Mouse (Mus musculus) intestine, postnatal 0 days (tissue): ENCODE results near the gene Qsox2. TPM values are rescaled to one million over a fixed set of nuclear protein-coding genes. Genes with fewer than 3 reads are reported as not detected.
A peak's percentile ranks its signal among the peaks of the same experiment; 100 is the strongest.

Source experiments
- ATAC-seq: fragments of 200-750 bp; cut with Nextera tagmentation; 2 replicates; pipeline ENCODE4 v1.8.0; 2017; ENCODE audit warnings: mild to moderate bottlenecking, moderate TSS enrichment, moderate library complexity
- H3K27ac ChIP-seq: fragments of 300-500 bp; sonication (generic); 2 replicates; pipeline ENCODE4 v1.5.1; 2014; ENCODE audit warnings: mild to moderate bottlenecking, low read depth, low read length, moderate library complexity
- H3K27me3 ChIP-seq: fragments of 300-500 bp; sonication (generic); replicated peaks from 2 replicates; pipeline ENCODE4 v1.6.1; 2014; ENCODE audit warnings: low read length, mixed read lengths; ENCODE audit not compliant: control insufficient read depth, insufficient read depth
- H3K36me3 ChIP-seq: fragments of 300-500 bp; sonication (generic); 2 replicates; pipeline ENCODE4 v1.6.1; 2014; ENCODE audit warnings: mild to moderate bottlenecking, moderate library complexity; ENCODE audit not compliant: control insufficient read depth, insufficient read depth
- H3K4me1 ChIP-seq: fragments of 300-500 bp; sonication (generic); replicated peaks from 2 replicates; pipeline ENCODE4 v1.6.1; 2014; ENCODE audit warnings: antibody characterized with exemption, low read length, mixed read lengths; ENCODE audit not compliant: control insufficient read depth, insufficient read depth
- H3K4me2 ChIP-seq: fragments of 300-500 bp; sonication (generic); replicated peaks from 2 replicates; pipeline ENCODE4 v1.6.1; 2014; ENCODE audit warnings: low read depth, mild to moderate bottlenecking, moderate library complexity
- H3K4me3 ChIP-seq: fragments of 300-500 bp; sonication (generic); 2 replicates; pipeline ENCODE4 v1.5.1; 2014; ENCODE audit warnings: low read depth, low read length
- H3K9ac ChIP-seq: fragments of 300-500 bp; sonication (generic); 2 replicates; pipeline ENCODE4 v1.6.1; 2014; ENCODE audit warnings: mild to moderate bottlenecking, low read depth, low read length
- H3K9me3 ChIP-seq: fragments of 300-500 bp; sonication (generic); 2 replicates; pipeline ENCODE4 v1.6.1; 2016; ENCODE audit warnings: mixed run types; ENCODE audit not compliant: control insufficient read depth
- CTCF ChIP-seq: sonication (generic); IDR thresholded peaks from 2 replicates; pipeline ENCODE4 v1.5.1; 2016; ENCODE audit warnings: low read depth, mild to moderate bottlenecking, control low read depth, antibody characterized with exemption, moderate library complexity
- WGBS: fragments of 180-500 bp; shearing (Covaris S2); extraction: QIAGEN DNeasy Blood & Tissue Kit; methylation state at CpG from one replicate; pipeline ENCODE4 v1.1.7; 2014; 5-methylcytosine and 5-hydroxymethylcytosine counted together
- polyA plus RNA-seq: library from polyadenylated mRNA; unstranded; fragments of >200 nt; fragmentation: Nextera tagmentation; extraction: Ambion mirVana; gene quantifications from 2 replicates; pipeline ENCODE4 v1.2.1, GENCODE M21; 2015

The Qsox2 gene
- polyA plus RNA-seq, 1 experiment from 2014 or later, result 7.5 TPM

DNA sequence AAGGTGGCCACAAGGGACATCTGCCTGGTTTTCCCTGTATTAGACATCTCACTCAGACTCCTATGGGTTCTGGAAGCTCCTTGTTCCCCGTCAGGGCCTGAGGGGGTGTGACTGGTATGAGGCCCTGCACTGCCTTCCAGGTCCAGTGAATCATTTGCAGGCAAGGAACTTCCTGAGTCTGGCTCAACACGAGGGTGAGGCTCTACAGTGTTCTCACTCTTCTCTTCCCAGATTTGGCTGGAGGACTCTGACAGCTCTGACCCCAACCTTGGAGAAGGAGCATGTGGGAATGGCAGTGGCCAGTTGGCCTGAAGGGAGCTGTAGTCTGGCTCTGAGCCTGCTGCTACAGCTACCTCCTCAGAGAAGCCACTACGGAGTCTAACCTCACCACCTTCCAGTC is 10.2 kb upstream of the Qsox2 start:
- ATAC-seq, result peak; percentile 68; the same call in 1 of the 2 replicates
- H3K27me3 ChIP-seq, result no peaks in the 10 kb centered on the region
- H3K9me3 ChIP-seq, result no peaks in the 10 kb centered on the region
- H3K4me1 ChIP-seq, result 0 out of 2 replicates have a peak, but pooled peaks cover 3% of the 10 kb centered on the region
- H3K27ac ChIP-seq, result no peak overlapping the region
- WGBS, result 33% methylated on average over 3 of the region's 3 CpGs
- H3K4me3 ChIP-seq, result no peak overlapping the region
- H3K36me3 ChIP-seq, result no peaks in the 10 kb centered on the region
- H3K9ac ChIP-seq, result no peak overlapping the region
- no peak for TF ChIP-seq CTCF
- no peak overlapping the region for H3K4me2 ChIP-seq

DNA sequence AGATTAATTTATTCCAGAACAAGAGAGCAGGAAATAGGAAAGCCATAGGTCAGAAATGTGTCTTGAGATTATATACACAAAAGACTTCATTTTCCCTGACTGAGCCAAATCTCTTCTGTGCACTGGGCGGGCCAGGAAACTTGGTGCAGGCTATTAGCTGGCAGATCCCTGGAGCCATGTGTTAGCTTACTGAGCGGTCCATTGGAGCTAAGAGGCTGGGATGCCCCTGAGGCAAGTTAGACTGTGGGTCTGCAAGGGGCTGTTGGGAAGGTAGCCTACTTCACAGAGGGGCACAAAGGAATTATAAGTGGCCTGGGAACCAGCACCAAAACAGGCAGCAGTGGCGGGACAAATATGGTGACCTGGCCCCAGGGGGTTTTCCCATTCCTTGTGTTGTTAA is 3.5 kb upstream of the Qsox2 start:
- H3K36me3 ChIP-seq, result no peaks in the 10 kb centered on the region
- ATAC-seq, result no peak

DNA sequence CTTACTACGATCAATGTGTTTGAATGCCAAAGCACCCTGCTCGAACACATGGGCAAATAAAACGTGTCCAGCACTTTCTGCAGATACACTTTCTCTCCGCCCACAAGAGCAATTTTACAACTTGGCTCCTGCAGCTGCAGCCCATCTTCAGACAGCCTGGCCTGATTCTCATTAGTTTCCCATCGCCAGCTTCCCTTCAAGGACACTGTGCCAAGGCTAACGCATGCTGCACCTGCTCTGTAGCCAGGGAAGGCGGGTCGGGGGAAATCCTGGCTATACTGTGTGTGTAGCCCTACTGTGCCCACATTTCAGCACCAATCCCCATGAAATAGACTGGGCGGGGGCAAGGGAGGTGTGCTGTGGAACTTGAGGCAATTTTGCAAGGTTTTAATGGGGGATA is 3.0 kb upstream of the Qsox2 start:
- H3K27ac ChIP-seq, result no peak overlapping the region
- no peak for TF ChIP-seq CTCF
- H3K27me3 ChIP-seq, result no peaks in the 10 kb centered on the region
- H3K9me3 ChIP-seq, result no peaks in the 10 kb centered on the region
- no peak overlapping the region for H3K4me3 ChIP-seq
- H3K9ac ChIP-seq, result no peak overlapping the region
- H3K36me3 ChIP-seq, result no peaks in the 10 kb centered on the region
- H3K4me1 ChIP-seq, result peaks cover 12% of the 10 kb centered on the region
- ATAC-seq, result no peak; the same call in 1 of the 2 replicates
- peak overlapping the region; percentile 30; the same call in 1 of the 2 replicates for H3K4me2 ChIP-seq
- WGBS, result 21% methylated on average over 9 of the region's 9 CpGs

More for the DNA sequence above, 3.5 kb upstream of the Qsox2 start:
- no peak for TF ChIP-seq CTCF
- Histone ChIP-seq H3K4me3 (no peak overlapping the region), H3K9me3 (no peaks in the 10 kb centered on the region), H3K4me1 (peaks cover 12% of the 10 kb centered on the region), H3K9ac (no peak overlapping the region), H3K27me3 (no peaks in the 10 kb centered on the region), H3K27ac (no peak overlapping the region), H3K4me2 (no peak overlapping the region)
- WGBS, result 56% methylated on average over 3 of the region's 3 CpGs

DNA sequence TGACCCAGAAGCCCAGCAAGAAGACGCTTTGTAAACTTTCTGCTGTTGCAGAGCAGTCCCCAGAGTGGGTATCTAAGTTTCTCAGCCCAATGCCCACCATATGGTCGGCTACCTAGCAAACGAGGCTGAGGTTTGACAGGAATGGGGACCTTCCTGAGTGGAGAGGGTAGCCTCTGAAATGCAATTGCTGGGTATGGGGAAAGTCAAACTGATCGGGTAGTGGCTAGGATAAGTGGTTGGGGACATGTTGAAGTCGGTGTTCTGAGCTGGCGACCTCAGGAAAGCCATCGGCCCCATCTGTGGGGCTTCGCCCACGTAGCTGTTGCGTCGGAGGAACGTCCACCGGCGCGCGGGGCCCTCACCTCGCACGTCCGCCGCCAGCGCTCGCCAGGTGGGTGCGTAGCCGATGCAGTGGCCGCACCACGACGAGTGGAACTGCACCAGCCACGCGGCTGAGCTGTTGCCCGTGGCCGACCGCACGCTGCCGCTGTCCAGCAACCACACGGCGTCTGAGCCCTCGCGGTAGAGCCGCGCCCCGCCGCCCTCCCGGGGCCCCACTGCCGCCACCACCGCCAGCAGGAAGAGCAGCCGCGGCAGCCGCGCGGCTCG is 540 bp downstream of the Qsox2 start:
- H3K4me2 ChIP-seq, result peak overlapping the region; percentile 91
- H3K4me1 ChIP-seq, result peaks cover 19% of the 10 kb centered on the region
- no peaks in the 10 kb centered on the region for H3K9me3 ChIP-seq
- ATAC-seq, result peak; percentile 24; the same call in 1 of the 2 replicates
- peak overlapping the region; percentile 74 for H3K27ac ChIP-seq
- TF ChIP-seq CTCF, result no peak
- under 1% methylated on average over 47 of the region's 51 CpGs for WGBS
- no peaks in the 10 kb centered on the region for H3K36me3 ChIP-seq
- H3K9ac ChIP-seq, result peak overlapping the region; percentile 80
- H3K27me3 ChIP-seq, result no peaks in the 10 kb centered on the region
- H3K4me3 ChIP-seq, result peak overlapping the region; percentile 81

DNA sequence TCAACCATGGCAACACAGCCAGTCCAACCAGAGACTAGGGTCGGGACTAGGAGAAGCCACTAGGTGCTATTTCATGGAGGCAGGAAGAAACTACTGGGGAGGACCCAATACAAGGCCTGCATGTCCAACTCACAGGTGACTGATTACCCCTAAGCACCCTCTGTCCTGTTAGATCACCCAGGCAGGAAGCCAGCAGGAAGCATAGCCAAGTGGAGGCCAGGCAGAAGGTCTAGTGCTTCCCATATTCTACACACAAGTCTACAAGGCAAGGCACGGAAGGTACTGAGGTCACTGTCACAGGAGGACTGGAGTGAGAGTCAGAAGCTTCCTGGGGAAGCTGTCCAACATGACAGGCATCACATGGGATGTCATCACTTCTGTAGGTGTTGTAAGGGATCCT is 2.6 kb downstream of the Qsox2 start:
- ATAC-seq, result peak; percentile 26; the same call in 1 of the 2 replicates
- peak overlapping the region; percentile 21; the same call in 1 of the 2 replicates for H3K4me2 ChIP-seq
- peak overlapping the region; percentile 57 for H3K27ac ChIP-seq

DNA sequence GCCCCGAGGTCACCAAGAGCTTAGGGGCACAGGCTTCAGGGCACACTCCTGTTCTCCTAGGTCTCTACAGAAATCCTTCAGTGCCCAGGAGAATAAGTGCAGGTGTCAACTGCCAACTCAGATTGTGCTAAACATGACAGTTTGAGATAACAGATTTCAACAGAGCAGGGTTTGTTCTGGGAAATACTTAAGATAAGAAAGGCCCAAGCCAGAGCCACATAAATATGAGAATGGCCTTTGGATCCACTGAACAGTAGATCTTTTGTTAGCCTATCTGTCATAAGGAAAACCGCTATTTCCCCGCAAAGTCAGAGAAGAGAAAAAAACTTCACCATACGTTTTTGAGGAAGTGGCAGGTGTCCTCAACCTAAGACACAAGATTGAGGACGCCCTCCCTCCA is 3.1 kb downstream of the Qsox2 start:
- no peak overlapping the region for H3K4me3 ChIP-seq
- H3K9ac ChIP-seq, result no peak overlapping the region
- no peaks in the 10 kb centered on the region for H3K27me3 ChIP-seq
- H3K4me2 ChIP-seq, result peak overlapping the region; percentile 27; the same call in 1 of the 2 replicates
- H3K4me1 ChIP-seq, result peaks cover 12% of the 10 kb centered on the region; the same call in 1 of the 2 replicates
- no peak for TF ChIP-seq CTCF
- H3K9me3 ChIP-seq, result no peaks in the 10 kb centered on the region
- H3K27ac ChIP-seq, result peak overlapping the region; percentile 66
- no peaks in the 10 kb centered on the region for H3K36me3 ChIP-seq
- 40% methylated on average over 5 of the region's 5 CpGs for WGBS
- peak; percentile 70 for ATAC-seq

More for the DNA sequence above, 2.6 kb downstream of the Qsox2 start:
- Histone ChIP-seq H3K4me1 (peaks cover 12% of the 10 kb centered on the region; the same call in 1 of the 2 replicates), H3K9me3 (no peaks in the 10 kb centered on the region), H3K9ac (no peak overlapping the region), H3K4me3 (no peak overlapping the region), H3K27me3 (no peaks in the 10 kb centered on the region), H3K36me3 (no peaks in the 10 kb centered on the region)
- 44% methylated on average over 2 of the region's 2 CpGs for whole genome bisulfite sequencing
- no peak for TF ChIP-seq CTCF
